Mouse (Mus musculus) embryonic facial prominence, embryonic 13.5 days (tissue): Measurements from ENCODE around the gene Arhgap42. TPM values are rescaled to one million over a fixed set of nuclear protein-coding genes. Genes with fewer than 3 reads are reported as not detected.

Source experiments
- ATAC-seq: fragments of 200-750 bp; cut with Nextera tagmentation; 2 replicates; pipeline ENCODE4 v1.8.0; 2017; ENCODE audit warnings: low read depth; ENCODE audit not compliant: insufficient number of reproducible peaks, insufficient read depth, low FRiP score, low TSS enrichment
- H3K27ac ChIP-seq: fragments of 300-500 bp; sonication (generic); 2 replicates; pipeline ENCODE4 v1.5.1; 2015; ENCODE audit warnings: moderate library complexity, mild to moderate bottlenecking, inconsistent platforms
- H3K27me3 ChIP-seq: fragments of 300-500 bp; sonication (generic); 2 replicates; pipeline ENCODE4 v1.6.1; 2015; ENCODE audit warnings: mild to moderate bottlenecking, inconsistent platforms
- H3K36me3 ChIP-seq: fragments of 300-500 bp; sonication (generic); 2 replicates; pipeline ENCODE4 v1.6.1; 2015; ENCODE audit warnings: mild to moderate bottlenecking, inconsistent platforms
- H3K4me1 ChIP-seq: fragments of 300-500 bp; sonication (generic); 2 replicates; pipeline ENCODE4 v1.6.1; 2015; ENCODE audit warnings: inconsistent platforms
- H3K4me2 ChIP-seq: fragments of 300-500 bp; sonication (generic); 2 replicates; pipeline ENCODE4 v1.6.1; 2015; ENCODE audit warnings: moderate library complexity, mild to moderate bottlenecking, inconsistent platforms
- H3K4me3 ChIP-seq: fragments of 300-500 bp; sonication (generic); 2 replicates; pipeline ENCODE4 v1.5.1; 2015; ENCODE audit warnings: mild to moderate bottlenecking, inconsistent platforms
- H3K9ac ChIP-seq: fragments of 300-500 bp; sonication (generic); 2 replicates; pipeline ENCODE4 v1.6.1; 2015; ENCODE audit warnings: mild to moderate bottlenecking, inconsistent platforms
- H3K9me3 ChIP-seq: fragments of 300-500 bp; sonication (generic); 2 replicates; pipeline ENCODE4 v1.6.1; 2016; ENCODE audit warnings: inconsistent platforms
- WGBS: fragments of 180-500 bp; shearing (Covaris S2); methylation state at CpG from one replicate; pipeline ENCODE4 v1.1.7; 2015; ENCODE audit warnings: mixed read lengths; 5-methylcytosine and 5-hydroxymethylcytosine counted together
- polyA plus RNA-seq: library from polyadenylated mRNA; unstranded; fragments of >200 nt; fragmentation: Nextera tagmentation; extraction: Ambion mirVana; gene quantifications from 2 replicates; pipeline ENCODE4 v1.2.1, GENCODE M21; 2015

Gene Arhgap42
- polyA plus RNA-seq, 1 experiment from 2014 or later = 64.1 TPM

DNA sequence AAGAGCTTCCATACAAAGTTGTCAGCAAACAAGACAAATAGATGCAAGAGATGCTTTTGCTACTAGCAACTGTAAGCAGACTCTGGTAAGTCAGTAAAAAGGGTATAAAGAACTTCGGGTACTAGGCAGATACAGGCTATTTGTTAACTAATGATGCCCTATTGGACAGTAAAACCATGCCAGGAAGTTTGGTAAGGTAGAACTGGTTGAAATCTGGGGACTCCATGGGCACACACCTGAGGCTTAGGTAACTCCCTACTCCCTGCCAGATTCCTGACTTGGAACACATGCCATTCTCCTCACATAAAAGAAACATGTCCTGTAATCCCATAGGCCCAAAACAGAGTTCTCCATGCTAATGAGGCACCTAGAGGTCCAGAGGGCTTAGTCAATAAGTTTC, 142.1 kb downstream of the Arhgap42 start:
- no peak overlapping the region for H3K9ac ChIP-seq
- WGBS = 80% methylated on average over 1 of the region's 1 CpGs
- H3K4me3 ChIP-seq = no peak overlapping the region
- H3K4me2 ChIP-seq = no peak overlapping the region
- H3K4me1 ChIP-seq = no peaks in the 10 kb centered on the region
- no peaks in the 10 kb centered on the region for H3K27me3 ChIP-seq
- H3K9me3 ChIP-seq = no peaks in the 10 kb centered on the region
- ATAC-seq = no peak
- no peaks in the 10 kb centered on the region for H3K36me3 ChIP-seq
- no peak overlapping the region for H3K27ac ChIP-seq

GRCm38 (mm10) chr9:9093096-9093495, 145.8 kb downstream of the Arhgap42 start:
- no peak for ATAC-seq

GRCm38 (mm10) chr9:9083441-9083840, 155.5 kb downstream of the Arhgap42 start:
- no peak for ATAC-seq
- no peaks in the 10 kb centered on the region for H3K36me3 ChIP-seq
- no peaks in the 10 kb centered on the region for H3K9me3 ChIP-seq
- H3K9ac ChIP-seq = no peak overlapping the region
- H3K27ac ChIP-seq = no peak overlapping the region
- WGBS = 81% methylated on average over 2 of the region's 2 CpGs
- H3K4me3 ChIP-seq = no peak overlapping the region
- H3K4me2 ChIP-seq = no peak overlapping the region
- H3K27me3 ChIP-seq = no peaks in the 10 kb centered on the region
- H3K4me1 ChIP-seq = 0 out of 2 replicates have a peak, but pooled peaks cover 3% of the 10 kb centered on the region

More at GRCm38 (mm10) chr9:9093096-9093495, 145.8 kb downstream of the Arhgap42 start:
- WGBS = 37% methylated on average over 1 of the region's 1 CpGs
- no peak overlapping the region for H3K4me2 ChIP-seq
- no peaks in the 10 kb centered on the region for H3K9me3 ChIP-seq
- H3K27me3 ChIP-seq = no peaks in the 10 kb centered on the region
- H3K36me3 ChIP-seq = no peaks in the 10 kb centered on the region
- H3K9ac ChIP-seq = no peak overlapping the region
- H3K4me1 ChIP-seq = no peaks in the 10 kb centered on the region
- H3K27ac ChIP-seq = no peak overlapping the region
- H3K4me3 ChIP-seq = no peak overlapping the region

DNA sequence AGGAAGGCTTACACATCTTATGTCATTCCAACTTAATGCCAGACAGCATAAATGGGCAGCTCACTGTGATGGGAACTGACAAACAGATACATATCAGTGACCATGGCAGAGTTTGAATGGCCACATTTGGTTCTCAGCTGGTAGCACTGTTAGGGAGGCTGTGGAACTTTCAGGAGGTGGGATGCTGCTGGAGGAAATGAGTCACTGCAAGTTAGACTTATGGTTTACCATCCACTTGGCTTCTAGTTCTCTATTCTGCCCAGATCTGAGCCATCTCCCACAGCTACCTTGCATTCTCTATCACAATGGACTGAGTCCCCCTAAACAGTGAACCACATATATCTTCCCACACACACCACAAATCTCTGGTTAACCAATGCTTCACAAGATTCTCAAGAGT, 186.0 kb downstream of the Arhgap42 start:
- no peak overlapping the region for H3K27ac ChIP-seq
- no peak for ATAC-seq
- no peak overlapping the region for H3K4me2 ChIP-seq
- H3K9ac ChIP-seq = no peak overlapping the region
- no peaks in the 10 kb centered on the region for H3K27me3 ChIP-seq
- H3K4me1 ChIP-seq = peaks cover 5% of the 10 kb centered on the region; the same call in 1 of the 2 replicates
- no peaks in the 10 kb centered on the region for H3K9me3 ChIP-seq
- H3K36me3 ChIP-seq = peaks cover 14% of the 10 kb centered on the region
- H3K4me3 ChIP-seq = no peak overlapping the region

DNA sequence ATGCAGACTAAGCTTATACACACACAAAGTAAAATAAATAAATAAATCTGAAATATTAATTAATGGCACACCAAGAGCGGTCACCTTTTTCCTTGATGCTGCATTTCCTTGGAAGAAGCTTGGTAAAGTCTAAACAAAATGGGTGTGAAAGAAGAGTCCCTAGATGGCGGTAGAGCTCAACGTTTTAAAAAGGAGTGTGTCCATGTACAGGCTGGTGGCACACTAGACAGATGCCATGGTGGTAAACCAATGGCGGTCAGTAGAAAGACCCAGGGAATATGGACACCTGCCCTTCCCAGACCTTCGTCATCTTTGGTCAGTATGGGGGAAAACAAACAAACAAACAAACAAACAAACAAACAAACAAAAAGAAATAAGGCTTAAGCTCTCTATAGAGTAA, 187.7 kb downstream of the Arhgap42 start:
- no peaks in the 10 kb centered on the region for H3K27me3 ChIP-seq
- no peak for ATAC-seq
- no peaks in the 10 kb centered on the region for H3K9me3 ChIP-seq
- H3K27ac ChIP-seq = no peak overlapping the region
- peaks cover 5% of the 10 kb centered on the region for H3K36me3 ChIP-seq
- 45% methylated on average over 5 of the region's 5 CpGs for WGBS
- peaks cover 5% of the 10 kb centered on the region; the same call in 1 of the 2 replicates for H3K4me1 ChIP-seq
- no peak overlapping the region for H3K9ac ChIP-seq
- H3K4me3 ChIP-seq = no peak overlapping the region
- H3K4me2 ChIP-seq = no peak overlapping the region

GRCm38 (mm10) chr9:9049202-9049601, 189.7 kb downstream of the Arhgap42 start:
- Histone ChIP-seq H3K9ac (no peak overlapping the region), H3K27me3 (no peaks in the 10 kb centered on the region), H3K4me1 (peaks cover 5% of the 10 kb centered on the region; the same call in 1 of the 2 replicates), H3K27ac (no peak overlapping the region), H3K9me3 (no peaks in the 10 kb centered on the region), H3K36me3 (peaks cover 17% of the 10 kb centered on the region), H3K4me2 (no peak overlapping the region), H3K4me3 (no peak overlapping the region)
- no peak for ATAC-seq
- WGBS = 55% methylated on average over 3 of the region's 3 CpGs

- Histone ChIP-seq H3K27ac (no peak overlapping the region), H3K27me3 (no peaks in the 10 kb centered on the region), H3K9me3 (no peaks in the 10 kb centered on the region), H3K4me3 (no peak overlapping the region), H3K36me3 (peaks cover 24% of the 10 kb centered on the region), H3K9ac (no peak overlapping the region), H3K4me2 (no peak overlapping the region), H3K4me1 (no peaks in the 10 kb centered on the region)
- no peak for ATAC-seq
- 95% methylated on average over 7 of the region's 7 CpGs for WGBS
Measured at GRCm38 (mm10) chr9:9041009-9041408, 197.9 kb downstream of the Arhgap42 start.

DNA sequence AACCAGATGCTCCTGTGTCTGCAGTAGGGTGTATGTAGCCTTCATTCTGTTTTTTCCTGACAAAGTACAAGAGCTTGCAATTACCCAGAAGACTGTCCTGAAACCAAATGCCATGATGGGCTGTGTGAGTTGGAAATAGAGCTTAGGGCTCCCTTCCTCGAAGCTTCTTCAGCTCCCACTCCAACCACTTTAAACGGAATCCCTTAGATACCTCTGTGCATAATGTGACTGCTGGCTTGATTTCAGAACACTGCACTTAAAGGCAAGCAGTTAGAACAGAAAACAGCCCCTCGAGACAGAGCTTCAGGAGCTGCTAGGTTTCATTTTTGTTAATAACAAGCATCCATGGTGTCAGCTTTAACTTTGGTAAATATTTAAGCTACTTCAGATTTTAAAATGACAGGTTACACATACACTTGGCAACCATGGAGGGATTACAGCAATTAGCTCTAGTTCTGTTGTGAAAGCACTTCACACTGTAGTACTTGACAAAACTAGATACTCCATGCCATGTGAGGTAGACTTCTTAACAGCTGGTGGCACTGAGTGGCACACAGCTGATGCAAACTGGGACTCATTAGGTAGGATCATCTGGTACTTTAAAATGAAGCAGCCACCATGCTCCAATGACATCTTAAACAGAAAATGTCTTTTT, 201.8 kb downstream of the Arhgap42 start:
- H3K36me3 ChIP-seq = peaks cover 30% of the 10 kb centered on the region
- no peak overlapping the region for H3K4me2 ChIP-seq
- 71% methylated on average over 3 of the region's 3 CpGs for WGBS
- H3K27ac ChIP-seq = no peak overlapping the region
- no peak for ATAC-seq
- no peak overlapping the region for H3K9ac ChIP-seq
- no peaks in the 10 kb centered on the region for H3K27me3 ChIP-seq
- H3K9me3 ChIP-seq = no peaks in the 10 kb centered on the region
- no peak overlapping the region for H3K4me3 ChIP-seq
- no peaks in the 10 kb centered on the region for H3K4me1 ChIP-seq

DNA sequence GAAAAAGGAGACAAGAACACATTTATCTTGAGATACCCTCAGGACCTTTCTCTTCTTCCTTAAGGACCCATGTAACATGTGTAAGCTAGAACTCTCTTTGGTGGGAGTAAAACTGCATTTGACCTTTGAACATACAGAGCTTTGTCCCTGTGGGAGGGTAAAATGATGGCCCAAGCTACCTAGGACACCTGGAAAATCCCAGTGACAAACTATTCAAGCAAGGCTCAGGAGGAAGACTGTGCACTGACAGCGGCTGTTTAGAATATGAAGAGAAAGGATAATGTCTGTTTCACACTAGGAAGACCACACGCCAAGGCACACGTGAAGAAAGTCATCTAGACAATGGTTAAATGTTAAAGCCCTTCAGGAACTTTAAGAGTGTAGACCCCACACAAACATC, 211.0 kb downstream of the Arhgap42 start:
- Histone ChIP-seq H3K9me3 (no peaks in the 10 kb centered on the region), H3K9ac (no peak overlapping the region), H3K27me3 (no peaks in the 10 kb centered on the region), H3K4me1 (no peaks in the 10 kb centered on the region; the same call in 1 of the 2 replicates), H3K4me3 (no peak overlapping the region), H3K36me3 (peaks cover 29% of the 10 kb centered on the region), H3K4me2 (no peak overlapping the region), H3K27ac (peak overlapping the region; percentile 33)
- whole genome bisulfite sequencing = 75% methylated on average over 3 of the region's 3 CpGs
- no peak for ATAC-seq

DNA sequence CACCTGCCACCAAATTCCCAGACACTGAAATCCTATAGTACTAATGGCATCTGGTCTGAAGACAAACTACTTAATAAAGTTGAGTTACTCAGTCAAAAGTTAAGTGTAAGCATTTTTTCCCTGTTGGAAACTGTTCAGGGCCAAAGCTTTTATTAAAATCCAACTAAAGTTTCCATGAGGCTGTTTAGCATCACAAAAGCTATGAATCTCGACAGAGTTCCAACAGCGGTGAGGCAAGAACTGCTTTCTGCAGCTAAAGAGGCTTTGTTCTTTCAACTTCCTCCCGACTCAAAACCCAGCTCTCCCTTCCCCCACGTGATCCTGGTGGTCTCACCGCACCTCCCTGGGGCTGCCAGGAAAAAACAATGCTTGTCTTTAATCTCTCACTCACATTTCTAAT, 211.5 kb downstream of the Arhgap42 start:
- Histone ChIP-seq H3K36me3 (peaks cover 31% of the 10 kb centered on the region), H3K9ac (no peak overlapping the region), H3K4me2 (no peak overlapping the region), H3K4me3 (no peak overlapping the region), H3K9me3 (no peaks in the 10 kb centered on the region), H3K4me1 (no peaks in the 10 kb centered on the region; the same call in 1 of the 2 replicates), H3K27me3 (no peaks in the 10 kb centered on the region), H3K27ac (peak overlapping the region; percentile 33)
- 7% methylated on average over 5 of the region's 5 CpGs for WGBS
- ATAC-seq = no peak

DNA sequence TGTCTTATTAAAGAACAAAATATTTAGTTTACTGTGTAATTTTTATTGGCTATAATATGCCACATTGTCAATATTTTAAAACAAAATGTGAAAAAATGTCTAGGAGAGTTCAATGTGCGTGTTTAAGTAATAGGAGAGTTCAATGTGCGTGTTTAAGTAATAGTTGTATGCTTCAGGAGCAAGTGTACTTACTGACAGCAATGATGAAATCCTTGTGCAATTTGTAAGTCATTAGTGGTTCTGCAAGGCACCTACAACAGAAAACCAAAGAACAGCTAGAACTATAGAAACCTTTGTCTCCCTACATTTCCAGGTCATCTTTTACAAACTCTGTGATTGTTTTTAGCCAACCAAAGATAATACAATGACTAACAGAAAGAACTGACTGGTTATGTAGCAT, 223.8 kb downstream of the Arhgap42 start:
- no peak for ATAC-seq
- Histone ChIP-seq H3K4me2 (no peak overlapping the region), H3K36me3 (peaks cover 60% of the 10 kb centered on the region)

GRCm38 (mm10) chr9:9001170-9001569, 237.7 kb downstream of the Arhgap42 start:
- H3K4me1 ChIP-seq = no peaks in the 10 kb centered on the region
- H3K9ac ChIP-seq = no peak overlapping the region
- no peaks in the 10 kb centered on the region; the same call in 1 of the 2 replicates for H3K9me3 ChIP-seq
- H3K4me3 ChIP-seq = no peak overlapping the region
- peaks cover 53% of the 10 kb centered on the region for H3K36me3 ChIP-seq
- no peak overlapping the region for H3K4me2 ChIP-seq
- H3K27me3 ChIP-seq = no peaks in the 10 kb centered on the region
- no peak overlapping the region for H3K27ac ChIP-seq
- no peak for ATAC-seq

More for the DNA sequence above, 223.8 kb downstream of the Arhgap42 start:
- Histone ChIP-seq H3K27ac (no peak overlapping the region), H3K9me3 (no peaks in the 10 kb centered on the region), H3K9ac (no peak overlapping the region), H3K4me3 (no peak overlapping the region), H3K4me1 (no peaks in the 10 kb centered on the region), H3K27me3 (no peaks in the 10 kb centered on the region)
- 94% methylated on average over 2 of the region's 2 CpGs for WGBS
